Mouse (Mus musculus) small intestine, adult 2 months (tissue): Measurements from ENCODE around the gene Fam83f.

ENCODE experiments used
- CTCF ChIP-seq: fragments of 200-500 bp; IDR thresholded peaks from 2 replicates; pipeline ENCODE4 v1.5.1; 2012; ENCODE audit warnings: low read depth, mild to moderate bottlenecking, control low read depth, inconsistent platforms, low read length, moderate library complexity, mixed read lengths; ENCODE audit not compliant: insufficient replicate concordance, insufficient read length; ENCODE audit errors: extremely low read depth
- POLR2A ChIP-seq: fragments of 200-500 bp; IDR thresholded peaks from 2 replicates; pipeline ENCODE4 v1.6.1; 2012; ENCODE audit warnings: low read depth, mild to moderate bottlenecking, control low read depth, inconsistent platforms, low read length, moderate library complexity

GRCm38 (mm10) chr15:80682343-80682742, 10.7 kb downstream of the Fam83f start:
- TF ChIP-seq CTCF (no peak), POLR2A (no peak)
